Mouse (Mus musculus) erythroid progenitor cell, adult 5-6 weeks (primary cell): ENCODE results near the gene Sord. TPM values are rescaled to one million over a fixed set of nuclear protein-coding genes. Genes with fewer than 3 reads are reported as not detected.
A peak's percentile ranks its signal among the peaks of the same experiment; 100 is the strongest.

ENCODE experiments used
- ATAC-seq: replicated peaks from 2 replicates; pipeline ENCODE4 v1.8.0; 2016; ENCODE audit warnings: moderate number of reproducible peaks, mild to moderate bottlenecking, moderate TSS enrichment, inconsistent platforms; ENCODE audit not compliant: poor library complexity, low FRiP score, severe bottlenecking
- total RNA-seq, 2 experiments: library from RNA; stranded (forward) in 1 of 2; stranded (reverse) in 1 of 2; fragments of 150-400 nt in 1 of 2; fragments of 186-747, 209-891 nt in 1 of 2; gene quantifications; 2 replicates each; pipeline versions ENCODE4 v1.2.3 to v1.2.4; 2015 to 2017; ENCODE audit warnings: low replicate concordance in 2 of 2

Gene Sord
- total RNA-seq, 2 experiments from 2014 or later, result 29.5 to 32.3 TPM

- no peak for ATAC-seq
Observed at GRCm38 (mm10) chr2:122236321-122236720, 1.8 kb downstream of the Sord start.

GRCm38 (mm10) chr2:122237891-122238470 is 3.4 kb downstream of the Sord start:
- ATAC-seq, result no peak

- no peak for ATAC-seq
Observed at GRCm38 (mm10) chr2:122240735-122241134, 6.2 kb downstream of the Sord start.

- no peak for ATAC-seq
Observed at GRCm38 (mm10) chr2:122241226-122241625, 6.7 kb downstream of the Sord start.

- ATAC-seq, result no peak
Observed at GRCm38 (mm10) chr2:122241935-122242334, 7.4 kb downstream of the Sord start.

- peak; percentile 94 for ATAC-seq
Observed at GRCm38 (mm10) chr2:122243671-122244131, 9.2 kb downstream of the Sord start.

GRCm38 (mm10) chr2:122247786-122248185 is 13.2 kb downstream of the Sord start:
- ATAC-seq, result no peak

GRCm38 (mm10) chr2:122255997-122256396 is 21.4 kb downstream of the Sord start:
- no peak for ATAC-seq

- ATAC-seq, result no peak
Observed at GRCm38 (mm10) chr2:122260729-122261128, 26.2 kb downstream of the Sord start.

GRCm38 (mm10) chr2:122264690-122265089 is 30.1 kb downstream of the Sord start:
- ATAC-seq, result no peak

GRCm38 (mm10) chr2:122266407-122267193 is 32.1 kb downstream of the Sord start:
- no peak for ATAC-seq

- no peak for ATAC-seq
Observed at GRCm38 (mm10) chr2:122278769-122279168, 44.2 kb downstream of the Sord start.

- ATAC-seq, result no peak
Observed at GRCm38 (mm10) chr2:122284091-122284490, 49.5 kb downstream of the Sord start.

- ATAC-seq, result no peak
Observed at GRCm38 (mm10) chr2:122286137-122286536, 51.6 kb downstream of the Sord start.

- ATAC-seq, result no peak
Observed at GRCm38 (mm10) chr2:122294916-122295315, 60.4 kb downstream of the Sord start.

- no peak for ATAC-seq
Observed at GRCm38 (mm10) chr2:122297271-122298095, 62.9 kb downstream of the Sord start.

- ATAC-seq, result no peak
Observed at GRCm38 (mm10) chr2:122298096-122298499, 63.5 kb downstream of the Sord start, which contains the start of gene Duox2. TSS of gene Duox2 (minus strand) at chr2:122298449.

GRCm38 (mm10) chr2:122298596-122299490 is 64.3 kb downstream of the Sord start, which contains the start of gene Duoxa2:
TSS of gene Duoxa2 (plus strand) at chr2:122298900.
- no peak for ATAC-seq

GRCm38 (mm10) chr2:122299911-122300655 is 65.5 kb downstream of the Sord start:
- no peak for ATAC-seq
